Mouse (Mus musculus): ENCODE data around the gene Acly.

DNA sequence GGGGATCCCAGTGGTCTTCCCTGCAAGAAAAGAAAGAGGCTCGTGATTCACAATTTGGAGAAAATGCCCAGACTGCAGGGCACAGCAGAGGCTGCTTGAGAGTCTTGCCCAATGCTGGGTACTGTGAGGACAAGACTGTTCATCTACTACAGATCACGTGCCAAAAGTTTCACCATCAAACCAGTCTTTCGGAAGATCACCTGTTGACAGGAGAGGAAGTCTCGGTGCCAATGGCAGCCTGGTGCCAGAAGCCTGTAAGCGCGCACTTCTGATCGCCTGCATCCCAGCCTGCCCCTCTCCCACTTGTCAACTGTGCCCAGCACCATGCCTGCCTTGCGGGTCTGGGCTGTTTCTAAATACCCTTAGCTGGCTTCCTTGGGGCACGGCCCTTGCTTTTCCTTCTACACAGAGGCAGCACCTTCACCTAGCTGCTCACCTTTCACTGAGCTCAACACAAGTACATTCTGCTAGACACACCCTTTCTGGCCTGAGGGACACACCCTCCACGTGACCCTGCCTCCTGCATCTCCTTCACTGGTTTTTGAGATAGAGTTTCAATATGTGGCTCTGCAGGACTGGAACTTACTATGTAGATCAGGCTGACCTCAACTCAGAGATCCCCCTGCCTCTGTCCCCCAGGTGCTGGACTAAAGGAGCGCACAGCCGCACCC, 22.7 kb downstream of the Acly start:
- TF ChIP-seq POU5F1 (IDR thresholded peaks at IDR 0.05; ENCODE audit: borderline replicate concordance, low read length) (no peak), CTCF (conservative IDR thresholded peaks at IDR 0.05; ENCODE audit: low read length) (no peak)
